Mouse (Mus musculus): ENCODE data around the gene 2700049A03Rik.

2700049A03Rik gene

GRCm38 (mm10) chr12:71169911-71170310 is 33.3 kb downstream of the 2700049A03Rik start:
- no peak for DNase-seq (ENCODE audit: extremely low read depth, low read depth, low spot score)

- no peak for DNase-seq (ENCODE audit: extremely low read depth, low read depth, low spot score)
These were observed 47.1 kb downstream of the 2700049A03Rik start for GRCm38 (mm10) chr12:71183736-71184135.

- DNase-seq (ENCODE audit: extremely low read depth, low read depth, low spot score) = no peak
These were observed 47.7 kb downstream of the 2700049A03Rik start for GRCm38 (mm10) chr12:71184396-71184795.

GRCm38 (mm10) chr12:71192705-71193104 is 56.1 kb downstream of the 2700049A03Rik start:
- DNase-seq (ENCODE audit: extremely low read depth, low read depth, low spot score) = no peak

- no peak for DNase-seq (ENCODE audit: extremely low read depth, low read depth, low spot score)
These were observed 61.0 kb downstream of the 2700049A03Rik start for GRCm38 (mm10) chr12:71197671-71198070.

GRCm38 (mm10) chr12:71201753-71202152 is 65.1 kb downstream of the 2700049A03Rik start:
- no peak for DNase-seq (ENCODE audit: extremely low read depth, low read depth, low spot score)

- no peak for DNase-seq (ENCODE audit: extremely low read depth, low read depth, low spot score)
These were observed 67.7 kb downstream of the 2700049A03Rik start for GRCm38 (mm10) chr12:71204303-71204702.

- DNase-seq (ENCODE audit: extremely low read depth, low read depth, low spot score) = no peak
These were observed 80.5 kb downstream of the 2700049A03Rik start for GRCm38 (mm10) chr12:71217191-71217590.

GRCm38 (mm10) chr12:71217866-71218522 is 81.3 kb downstream of the 2700049A03Rik start:
- DNase-seq (ENCODE audit: extremely low read depth, low read depth, low spot score) = no peak

- no peak for DNase-seq (ENCODE audit: extremely low read depth, low read depth, low spot score)
These were observed 86.1 kb downstream of the 2700049A03Rik start for GRCm38 (mm10) chr12:71222761-71223160.

GRCm38 (mm10) chr12:71227769-71228168 is 91.1 kb downstream of the 2700049A03Rik start:
- no peak for DNase-seq (ENCODE audit: extremely low read depth, low read depth, low spot score)

GRCm38 (mm10) chr12:71228925-71229649 is 92.4 kb downstream of the 2700049A03Rik start:
- no peak for DNase-seq (ENCODE audit: extremely low read depth, low read depth, low spot score)

GRCm38 (mm10) chr12:71231561-71231960 is 94.9 kb downstream of the 2700049A03Rik start:
- DNase-seq (ENCODE audit: extremely low read depth, low read depth, low spot score) = no peak

- no peak for DNase-seq (ENCODE audit: extremely low read depth, low read depth, low spot score)
These were observed 96.8 kb downstream of the 2700049A03Rik start for GRCm38 (mm10) chr12:71233426-71233825.

GRCm38 (mm10) chr12:71237074-71237473 is 100.4 kb downstream of the 2700049A03Rik start:
- no peak for DNase-seq (ENCODE audit: extremely low read depth, low read depth, low spot score)

- DNase-seq (ENCODE audit: extremely low read depth, low read depth, low spot score) = no peak
These were observed 106.1 kb downstream of the 2700049A03Rik start for GRCm38 (mm10) chr12:71242791-71243190.

- no peak for DNase-seq (ENCODE audit: extremely low read depth, low read depth, low spot score)
These were observed 108.2 kb downstream of the 2700049A03Rik start for GRCm38 (mm10) chr12:71244766-71245390.

- no peak for DNase-seq (ENCODE audit: extremely low read depth, low read depth, low spot score)
These were observed 110.5 kb downstream of the 2700049A03Rik start for GRCm38 (mm10) chr12:71247191-71247590.

- DNase-seq (ENCODE audit: extremely low read depth, low read depth, low spot score) = no peak
These were observed 112.7 kb downstream of the 2700049A03Rik start for GRCm38 (mm10) chr12:71249348-71249747.

GRCm38 (mm10) chr12:71252509-71253167 is 116.0 kb downstream of the 2700049A03Rik start:
- DNase-seq (ENCODE audit: extremely low read depth, low read depth, low spot score) = no peak

- no peak for DNase-seq (ENCODE audit: extremely low read depth, low read depth, low spot score)
These were observed 118.1 kb downstream of the 2700049A03Rik start for GRCm38 (mm10) chr12:71254779-71255178.

All from fat pad, adult 2 months (tissue).